Mouse (Mus musculus): ENCODE measurements around the gene Fstl3. TPM values are rescaled to one million over a fixed set of nuclear protein-coding genes. Genes with fewer than 3 reads are reported as not detected.

Gene Fstl3
- polyA plus RNA-seq, 1 experiment from 2014 or later = 2.8 TPM

GRCm38 (mm10) chr10:79793051-79793737 is 16.1 kb downstream of the Fstl3 start, which contains the start of gene Palm:
Palm (plus strand) TSS chr10:79793572.
- peak within 1 kb of the TSS; percentile 87 for H3K4me2 ChIP-seq
- no peaks in the 10 kb centered on the region for H3K9me3 ChIP-seq
- WGBS = 6% methylated on average over 51 of the region's 51 CpGs
- peak within 1 kb of the TSS; percentile 98 for H3K9ac ChIP-seq
- H3K27me3 ChIP-seq = no peaks in the 10 kb centered on the region
- H3K4me3 ChIP-seq = peak within 1 kb of the TSS; percentile 97
- no peaks in the 10 kb centered on the region for H3K36me3 ChIP-seq
- H3K4me1 ChIP-seq (replicated peaks) = peaks cover 41% of the 10 kb centered on the region
- peak; percentile 63 for ATAC-seq (ENCODE audit: low read depth)
- H3K27ac ChIP-seq (replicated peaks) = peak within 1 kb of the TSS; percentile 93

GRCm38 (mm10) chr10:79793738-79794490 is 16.8 kb downstream of the Fstl3 start:
- peak overlapping the region; percentile 98 for H3K9ac ChIP-seq
- H3K36me3 ChIP-seq = no peaks in the 10 kb centered on the region
- no peaks in the 10 kb centered on the region for H3K9me3 ChIP-seq
- peak overlapping the region; percentile 93 for H3K27ac ChIP-seq (replicated peaks)
- no peaks in the 10 kb centered on the region for H3K27me3 ChIP-seq
- WGBS = 1% methylated on average over 37 of the region's 38 CpGs
- H3K4me2 ChIP-seq = peak overlapping the region; percentile 87
- H3K4me3 ChIP-seq = peak overlapping the region; percentile 97
- ATAC-seq (ENCODE audit: low read depth) = peak; percentile 60
- H3K4me1 ChIP-seq (replicated peaks) = peaks cover 45% of the 10 kb centered on the region

- no peaks in the 10 kb centered on the region for H3K36me3 ChIP-seq
- peak overlapping the region; percentile 87 for H3K4me2 ChIP-seq
- ATAC-seq (ENCODE audit: low read depth) = peak; percentile 28
- H3K27ac ChIP-seq (replicated peaks) = peak overlapping the region; percentile 93
- H3K9ac ChIP-seq = peak overlapping the region; percentile 98
- H3K9me3 ChIP-seq = no peaks in the 10 kb centered on the region
- H3K4me1 ChIP-seq (replicated peaks) = peaks cover 46% of the 10 kb centered on the region
- H3K27me3 ChIP-seq = no peaks in the 10 kb centered on the region
- 4% methylated on average over 10 of the region's 10 CpGs for WGBS
- H3K4me3 ChIP-seq = peak overlapping the region; percentile 97
Measured at GRCm38 (mm10) chr10:79794491-79794931, 17.4 kb downstream of the Fstl3 start.

GRCm38 (mm10) chr10:79795905-79796304 is 18.8 kb downstream of the Fstl3 start:
- WGBS = 93% methylated on average over 3 of the region's 3 CpGs
- H3K4me2 ChIP-seq = 0 out of 2 replicates have a peak overlapping the region, but pooled peaks have one; percentile 87
- H3K27me3 ChIP-seq = no peaks in the 10 kb centered on the region
- no peak for ATAC-seq (ENCODE audit: low read depth)
- no peaks in the 10 kb centered on the region for H3K9me3 ChIP-seq
- H3K27ac ChIP-seq (replicated peaks) = no peak overlapping the region
- no peaks in the 10 kb centered on the region for H3K36me3 ChIP-seq
- H3K9ac ChIP-seq = no peak overlapping the region
- no peak overlapping the region for H3K4me3 ChIP-seq
- peaks cover 56% of the 10 kb centered on the region for H3K4me1 ChIP-seq (replicated peaks)

- 41% methylated on average over 15 of the region's 15 CpGs for WGBS
- Histone ChIP-seq H3K27me3 (no peaks in the 10 kb centered on the region), H3K9ac (peak overlapping the region; percentile 66), H3K4me3 (peak overlapping the region; percentile 20), H3K36me3 (no peaks in the 10 kb centered on the region), H3K4me1 (replicated peaks) (peaks cover 70% of the 10 kb centered on the region), H3K9me3 (no peaks in the 10 kb centered on the region), H3K27ac (replicated peaks) (peak overlapping the region; percentile 72), H3K4me2 (peak overlapping the region; percentile 46)
- ATAC-seq (ENCODE audit: low read depth) = no peak
Measured at GRCm38 (mm10) chr10:79797326-79797725, 20.3 kb downstream of the Fstl3 start.

GRCm38 (mm10) chr10:79798289-79798928 is 21.3 kb downstream of the Fstl3 start:
- Histone ChIP-seq H3K9me3 (no peaks in the 10 kb centered on the region), H3K4me3 (no peak overlapping the region), H3K4me2 (no peak overlapping the region), H3K4me1 (replicated peaks) (peaks cover 81% of the 10 kb centered on the region), H3K36me3 (no peaks in the 10 kb centered on the region), H3K9ac (no peak overlapping the region), H3K27me3 (no peaks in the 10 kb centered on the region), H3K27ac (replicated peaks) (no peak overlapping the region)
- no peak for ATAC-seq (ENCODE audit: low read depth)
- WGBS = 86% methylated on average over 12 of the region's 12 CpGs

GRCm38 (mm10) chr10:79800508-79800907 is 23.4 kb downstream of the Fstl3 start:
- no peak for ATAC-seq (ENCODE audit: low read depth)
- Histone ChIP-seq H3K27me3 (no peaks in the 10 kb centered on the region), H3K4me1 (replicated peaks) (peaks cover 88% of the 10 kb centered on the region), H3K9ac (no peak overlapping the region), H3K4me3 (no peak overlapping the region), H3K4me2 (no peak overlapping the region), H3K9me3 (no peaks in the 10 kb centered on the region), H3K36me3 (no peaks in the 10 kb centered on the region), H3K27ac (replicated peaks) (peak overlapping the region; percentile 18; the same call in 1 of the 2 replicates)
- 78% methylated on average over 11 of the region's 11 CpGs for WGBS

- Histone ChIP-seq H3K27ac (replicated peaks) (peak overlapping the region; percentile 97), H3K4me2 (peak overlapping the region; percentile 2; the same call in 1 of the 2 replicates), H3K4me3 (no peak overlapping the region), H3K4me1 (replicated peaks) (peaks cover 88% of the 10 kb centered on the region), H3K36me3 (0 out of 2 replicates have a peak, but pooled peaks cover 4% of the 10 kb centered on the region), H3K9me3 (no peaks in the 10 kb centered on the region), H3K27me3 (no peaks in the 10 kb centered on the region), H3K9ac (peak overlapping the region; percentile 45)
- ATAC-seq (ENCODE audit: low read depth) = no peak
- 30% methylated on average over 3 of the region's 3 CpGs for WGBS
Measured at GRCm38 (mm10) chr10:79801837-79802236, 24.8 kb downstream of the Fstl3 start.

- Histone ChIP-seq H3K27me3 (no peaks in the 10 kb centered on the region), H3K4me2 (peak overlapping the region; percentile 2; the same call in 1 of the 2 replicates), H3K9me3 (no peaks in the 10 kb centered on the region), H3K36me3 (peaks cover 10% of the 10 kb centered on the region; the same call in 1 of the 2 replicates), H3K4me3 (no peak overlapping the region), H3K27ac (replicated peaks) (peak overlapping the region; percentile 97), H3K4me1 (replicated peaks) (peaks cover 88% of the 10 kb centered on the region), H3K9ac (peak overlapping the region; percentile 45)
- no peak for ATAC-seq (ENCODE audit: low read depth)
- 38% methylated on average over 11 of the region's 11 CpGs for WGBS
Measured at GRCm38 (mm10) chr10:79802331-79802971, 25.4 kb downstream of the Fstl3 start.

- Histone ChIP-seq H3K4me2 (peak overlapping the region; percentile 51), H3K4me1 (replicated peaks) (peaks cover 90% of the 10 kb centered on the region), H3K36me3 (peaks cover 23% of the 10 kb centered on the region), H3K27me3 (no peaks in the 10 kb centered on the region), H3K9ac (peak overlapping the region; percentile 58), H3K9me3 (no peaks in the 10 kb centered on the region), H3K27ac (replicated peaks) (peak overlapping the region; percentile 97), H3K4me3 (peak overlapping the region; percentile 26)
- WGBS = 3% methylated on average over 29 of the region's 29 CpGs
- peak; percentile 91 for ATAC-seq (ENCODE audit: low read depth)
Measured at GRCm38 (mm10) chr10:79803716-79804323, 26.7 kb downstream of the Fstl3 start.

- Histone ChIP-seq H3K4me2 (no peak overlapping the region), H3K4me3 (no peak overlapping the region), H3K27ac (replicated peaks) (peak overlapping the region; percentile 97; the same call in 1 of the 2 replicates), H3K27me3 (no peaks in the 10 kb centered on the region), H3K9me3 (no peaks in the 10 kb centered on the region), H3K36me3 (peaks cover 41% of the 10 kb centered on the region), H3K4me1 (replicated peaks) (peaks cover 80% of the 10 kb centered on the region), H3K9ac (peak overlapping the region; percentile 39; the same call in 1 of the 2 replicates)
- WGBS = 78% methylated on average over 11 of the region's 11 CpGs
- ATAC-seq (ENCODE audit: low read depth) = no peak
Measured at GRCm38 (mm10) chr10:79805636-79806035, 28.6 kb downstream of the Fstl3 start.

All from neural tube, embryonic 13.5 days (tissue).